Mouse (Mus musculus) myocyte (in vitro differentiated cells): ENCODE measurements around the gene BC049715. TPM values are rescaled to one million over a fixed set of nuclear protein-coding genes. Genes with fewer than 3 reads are reported as not detected.

Experiments
- H3K27me3 ChIP-seq: one replicate; pipeline ENCODE4 v1.6.1; 2011; ENCODE audit not compliant: control insufficient read depth, insufficient read depth, insufficient read length
- H3K36me3 ChIP-seq: one replicate; pipeline ENCODE4 v1.6.1; 2011; ENCODE audit not compliant: control insufficient read depth, insufficient read depth
- H3K4me2 ChIP-seq: one replicate; pipeline ENCODE4 v1.6.1; 2011; ENCODE audit warnings: low read depth, control low read depth
- H3K4me3 ChIP-seq: one replicate; pipeline ENCODE4 v1.5.1; 2011; ENCODE audit warnings: mild to moderate bottlenecking, control low read depth, moderate library complexity
- H3K79me2 ChIP-seq: one replicate; pipeline ENCODE4 v1.6.1; 2011; ENCODE audit not compliant: control insufficient read depth, insufficient read depth
- H3ac ChIP-seq: one replicate; pipeline ENCODE4 v1.6.1; 2011; ENCODE audit not compliant: control insufficient read depth, insufficient read length
- CEBPB ChIP-seq: IDR thresholded peaks from 2 replicates; pipeline ENCODE4 v1.6.1; 2011; ENCODE audit warnings: mild to moderate bottlenecking, moderate library complexity; ENCODE audit not compliant: poor library complexity, insufficient read depth, severe bottlenecking
- E2F4 ChIP-seq: IDR thresholded peaks from one replicate; pipeline ENCODE4 v1.6.1; 2011; ENCODE audit warnings: mild to moderate bottlenecking, control low read depth, moderate library complexity; ENCODE audit not compliant: insufficient read depth
- MAX ChIP-seq: IDR thresholded peaks from one replicate; pipeline ENCODE4 v1.6.1; 2011; ENCODE audit warnings: low read depth, mild to moderate bottlenecking, control low read depth
- MYOD1 ChIP-seq, 3 experiments: IDR thresholded peaks; one replicate each; pipeline ENCODE4 v1.6.1; 2011; ENCODE audit warnings: control low read depth in 2 of 3, low read depth in 2 of 3, mild to moderate bottlenecking in 2 of 3, moderate library complexity in 1 of 3; ENCODE audit not compliant: insufficient read length in 2 of 3, control insufficient read depth in 1 of 3
- MYOG ChIP-seq, 3 experiments: IDR thresholded peaks; one replicate each; pipeline ENCODE4 v1.6.1; 2011; ENCODE audit warnings: control low read depth in 2 of 3, low read depth in 2 of 3, mild to moderate bottlenecking in 2 of 3; ENCODE audit not compliant: insufficient read length in 2 of 3, control insufficient read depth in 1 of 3, insufficient read depth in 1 of 3
- POLR2A ChIP-seq: IDR thresholded peaks from one replicate; pipeline ENCODE4 v1.6.1; 2011; ENCODE audit warnings: low read depth, mild to moderate bottlenecking, control low read depth, moderate library complexity; ENCODE audit not compliant: insufficient read length
- POLR2AphosphoS2 ChIP-seq: IDR thresholded peaks from one replicate; pipeline ENCODE4 v1.6.1; 2011; ENCODE audit warnings: low read depth, control low read depth; ENCODE audit not compliant: insufficient read length
- REST ChIP-seq: IDR thresholded peaks from one replicate; pipeline ENCODE4 v1.6.1; 2011; ENCODE audit warnings: mild to moderate bottlenecking, control low read depth, moderate library complexity; ENCODE audit not compliant: insufficient read depth, insufficient read length
- SRF ChIP-seq: IDR thresholded peaks from one replicate; pipeline ENCODE4 v1.6.1; 2011; ENCODE audit warnings: low read depth; ENCODE audit not compliant: control insufficient read depth, insufficient read length
- TCF12 ChIP-seq: IDR thresholded peaks from one replicate; pipeline ENCODE4 v1.6.1; 2011; ENCODE audit warnings: mild to moderate bottlenecking, control low read depth; ENCODE audit not compliant: poor library complexity, insufficient read depth, severe bottlenecking
- TCF3 ChIP-seq: IDR thresholded peaks from one replicate; pipeline ENCODE4 v1.6.1; 2011; ENCODE audit warnings: low read depth, control low read depth; ENCODE audit not compliant: insufficient read length
- USF1 ChIP-seq: IDR thresholded peaks from one replicate; pipeline ENCODE4 v1.6.1; 2011; ENCODE audit warnings: low read depth, mild to moderate bottlenecking, control low read depth, moderate library complexity
- polyA plus RNA-seq: library from polyadenylated mRNA; unstranded; fragments of >200 nt; fragmentation: generic; extraction: Trizol; gene quantifications from one replicate; pipeline ENCODE4 v1.2.1, GENCODE M21; 2012; ENCODE audit warnings: missing spikeins

Gene BC049715
- polyA plus RNA-seq, 1 experiment, result 0.10 TPM

GRCm38 (mm10) chr6:136835352-136835751 lies 7.9 kb downstream of the BC049715 start, which contains the start of gene Smco3:
Gene Smco3, minus strand, starts transcription at chr6:136835452.
- Histone ChIP-seq H3K4me3 (no peak within 1 kb of the TSS), H3K4me2 (no peak within 1 kb of the TSS), H3ac (no peak within 1 kb of the TSS), H3K79me2 (no peaks in the 10 kb centered on the region), H3K27me3 (no peaks in the 10 kb centered on the region), H3K36me3 (no peaks in the 10 kb centered on the region)
- TF ChIP-seq CEBPB (no peak), TCF3 (no peak), USF1 (no peak), SRF (no peak)

DNA sequence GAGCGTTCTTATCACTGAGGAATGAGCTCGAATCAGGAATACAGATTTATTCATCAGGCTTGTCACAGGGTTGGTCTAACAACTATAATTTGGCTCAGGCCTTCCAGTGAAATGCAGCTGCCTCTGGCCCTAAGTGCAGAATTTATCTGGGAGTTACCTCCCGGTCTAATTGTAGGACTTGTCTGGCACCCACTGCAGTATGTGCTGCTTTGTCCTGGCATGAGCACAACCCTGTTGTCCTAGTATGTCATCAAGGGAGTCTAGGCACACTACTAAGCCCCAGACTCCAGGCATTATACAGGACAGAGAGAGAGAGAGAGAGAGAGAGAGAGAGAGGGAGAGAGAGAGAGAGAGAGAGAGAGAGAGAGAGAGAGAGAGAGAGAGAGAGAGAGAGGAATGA lies 9.9 kb downstream of the BC049715 start:
- TF ChIP-seq MAX, result no peak
- TF ChIP-seq POLR2A, result no peak
- TF ChIP-seq TCF12, result no peak
- TF ChIP-seq MYOG (IDR thresholded peaks at IDR 0.05; ENCODE audit: control insufficient read depth in 1 of 3, insufficient read depth in 1 of 3, insufficient read length in 2 of 3, low read depth in 2 of 3), result no peak
- no peak for TF ChIP-seq CEBPB
- TF ChIP-seq TCF3, result no peak
- no peak for TF ChIP-seq USF1
- TF ChIP-seq POLR2AphosphoS2, result no peak
- no peak for TF ChIP-seq REST
- TF ChIP-seq SRF, result no peak
- TF ChIP-seq MYOD1 (IDR thresholded peaks at IDR 0.05; ENCODE audit: control insufficient read depth in 1 of 3, insufficient read length in 2 of 3, low read depth in 2 of 3), result no peak
- no peak for TF ChIP-seq E2F4
- H3K4me2 ChIP-seq, result no peak overlapping the region
- no peaks in the 10 kb centered on the region for H3K36me3 ChIP-seq
- no peak overlapping the region for H3ac ChIP-seq
- H3K79me2 ChIP-seq, result no peaks in the 10 kb centered on the region
- no peaks in the 10 kb centered on the region for H3K27me3 ChIP-seq
- H3K4me3 ChIP-seq, result no peak overlapping the region

DNA sequence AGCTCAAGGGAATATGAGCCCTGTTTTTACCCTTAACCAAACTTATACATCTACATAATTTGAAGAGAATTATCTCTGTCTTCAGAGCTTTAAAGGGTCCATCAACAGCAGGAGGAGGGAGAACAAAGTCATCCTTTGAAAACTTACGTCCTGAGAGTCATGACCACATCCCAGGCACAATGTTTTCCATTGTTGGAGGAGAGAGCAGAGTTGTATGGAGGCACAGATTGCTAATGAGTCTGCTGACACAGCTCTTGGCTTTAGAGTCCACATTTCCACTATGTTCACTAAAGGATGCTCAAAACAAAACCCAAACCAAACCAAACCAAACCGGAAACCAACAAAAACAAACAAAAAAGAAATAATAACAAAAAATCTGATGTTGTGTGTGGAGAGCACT lies 17.5 kb downstream of the BC049715 start:
- H3K4me2 ChIP-seq, result no peak overlapping the region
- no peak overlapping the region for H3ac ChIP-seq
- H3K27me3 ChIP-seq, result no peaks in the 10 kb centered on the region
- TF ChIP-seq REST, result no peak
- TF ChIP-seq TCF12, result no peak
- TF ChIP-seq E2F4, result no peak
- TF ChIP-seq SRF, result no peak
- no peaks in the 10 kb centered on the region for H3K79me2 ChIP-seq
- H3K4me3 ChIP-seq, result no peak overlapping the region
- H3K36me3 ChIP-seq, result no peaks in the 10 kb centered on the region

DNA sequence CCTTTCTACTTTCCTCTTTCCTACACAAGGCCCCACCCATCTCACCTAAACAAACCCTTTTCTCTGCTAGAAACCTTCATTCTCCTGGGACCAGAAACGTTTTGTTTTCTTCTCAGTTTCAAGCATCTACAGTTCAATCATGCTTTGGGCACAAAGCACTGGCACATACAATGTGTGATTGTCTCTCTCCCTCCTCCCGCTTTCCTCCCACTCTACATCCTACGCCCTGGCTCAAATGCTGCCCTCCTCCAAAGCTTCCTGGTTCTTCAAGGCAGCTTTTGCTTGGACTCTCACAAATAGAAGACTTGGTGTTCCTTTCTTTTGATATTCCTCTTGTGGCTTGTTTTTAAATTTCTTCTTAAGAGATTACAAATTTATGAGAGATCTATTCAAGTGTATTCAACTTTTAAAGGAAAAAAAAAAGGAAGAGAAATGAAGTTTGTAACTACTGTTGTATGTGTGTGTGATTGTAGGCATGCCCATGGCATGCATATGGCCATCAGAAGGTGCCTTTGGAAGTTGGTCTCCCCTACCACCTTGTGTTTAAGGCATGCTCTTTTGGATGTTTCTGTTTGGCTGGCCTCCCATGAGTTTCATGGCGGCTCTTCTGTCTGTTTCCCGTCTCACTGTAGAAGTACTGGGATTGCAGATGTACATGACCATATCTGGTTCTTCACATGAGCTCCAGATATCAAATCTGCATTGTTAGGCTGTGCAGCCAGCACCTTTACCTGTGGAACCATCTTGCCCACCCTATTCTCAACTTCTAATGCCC lies 18.5 kb downstream of the BC049715 start:
- no peak for TF ChIP-seq MAX
- no peak for TF ChIP-seq REST
- no peak for TF ChIP-seq MYOG (IDR thresholded peaks at IDR 0.05; ENCODE audit: control insufficient read depth in 1 of 3, insufficient read depth in 1 of 3, insufficient read length in 2 of 3, low read depth in 2 of 3)
- TF ChIP-seq E2F4, result no peak
- no peak for TF ChIP-seq SRF
- TF ChIP-seq POLR2AphosphoS2, result no peak
- TF ChIP-seq MYOD1 (IDR thresholded peaks at IDR 0.05; ENCODE audit: control insufficient read depth in 1 of 3, insufficient read length in 2 of 3, low read depth in 2 of 3), result no peak
- TF ChIP-seq CEBPB, result no peak
- no peak for TF ChIP-seq TCF12
- no peak for TF ChIP-seq POLR2A
- TF ChIP-seq TCF3, result no peak
- no peak for TF ChIP-seq USF1
- Histone ChIP-seq H3K4me3 (no peak overlapping the region), H3ac (no peak overlapping the region), H3K79me2 (no peaks in the 10 kb centered on the region), H3K27me3 (no peaks in the 10 kb centered on the region), H3K4me2 (no peak overlapping the region), H3K36me3 (no peaks in the 10 kb centered on the region)

DNA sequence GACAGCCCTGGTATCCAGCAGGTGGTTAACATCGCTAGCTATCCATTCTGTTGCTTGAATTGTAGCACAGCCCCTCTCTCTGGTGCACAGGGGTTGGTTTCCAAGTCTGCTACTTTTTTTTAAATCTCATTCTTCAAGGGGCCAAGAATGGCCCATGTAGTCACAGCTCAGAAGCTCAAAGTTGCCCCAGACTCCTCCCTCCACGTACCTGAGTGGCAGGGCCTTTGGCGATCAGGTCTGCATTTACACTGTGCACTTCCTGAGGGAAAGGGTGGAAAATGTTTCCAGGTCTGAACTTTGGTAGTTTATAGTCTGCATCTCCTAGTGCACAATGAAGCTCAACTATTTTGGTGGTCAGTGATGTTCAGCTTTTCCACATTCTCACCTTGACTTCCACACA lies 19.8 kb downstream of the BC049715 start:
- Histone ChIP-seq H3K4me3 (no peak overlapping the region), H3K79me2 (no peaks in the 10 kb centered on the region), H3K4me2 (no peak overlapping the region), H3K36me3 (no peaks in the 10 kb centered on the region), H3K27me3 (no peaks in the 10 kb centered on the region), H3ac (no peak overlapping the region)
- TF ChIP-seq REST (no peak), USF1 (no peak), TCF12 (no peak), CEBPB (no peak)
